Mouse (Mus musculus): ENCODE measurements at regions not wholly inside any gene's neighbourhood (a gene's known extent, or its start where the extent isn't known, plus 50 kb on each side); places are given as distances from the start of the nearest gene placed in this dataset.

DNA sequence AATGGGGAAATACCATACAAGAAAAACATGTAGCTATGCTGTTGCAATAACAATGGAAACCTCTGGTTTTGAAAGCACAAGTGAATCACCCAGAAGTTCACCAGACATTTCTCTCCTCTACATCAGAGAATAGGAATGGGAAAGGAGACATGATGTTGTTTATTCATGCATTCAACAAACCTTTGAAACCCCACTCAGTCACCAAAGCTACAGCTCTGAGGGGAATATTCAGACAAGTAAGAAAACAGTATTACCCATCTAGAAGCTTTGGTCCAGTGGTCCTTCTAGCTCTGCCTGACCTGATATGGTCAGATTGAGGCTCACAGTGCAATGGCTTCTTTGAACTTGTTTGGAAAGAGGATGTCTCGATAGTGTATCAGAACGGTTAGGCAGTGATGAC is 89.0 kb upstream of the Sox11 start:
- TF ChIP-seq POLR2A (IDR thresholded peaks at IDR 0.05; ENCODE audit: insufficient read depth, low read depth, low read length) (no peak), CTCF (IDR thresholded peaks at IDR 0.05; ENCODE audit: insufficient read depth, low read depth, low read length) (no peak)

Data from olfactory bulb, adult 2 months (tissue).